8 mouse cellular contexts compared by ENCODE assay signal in the genomic region with DNA sequence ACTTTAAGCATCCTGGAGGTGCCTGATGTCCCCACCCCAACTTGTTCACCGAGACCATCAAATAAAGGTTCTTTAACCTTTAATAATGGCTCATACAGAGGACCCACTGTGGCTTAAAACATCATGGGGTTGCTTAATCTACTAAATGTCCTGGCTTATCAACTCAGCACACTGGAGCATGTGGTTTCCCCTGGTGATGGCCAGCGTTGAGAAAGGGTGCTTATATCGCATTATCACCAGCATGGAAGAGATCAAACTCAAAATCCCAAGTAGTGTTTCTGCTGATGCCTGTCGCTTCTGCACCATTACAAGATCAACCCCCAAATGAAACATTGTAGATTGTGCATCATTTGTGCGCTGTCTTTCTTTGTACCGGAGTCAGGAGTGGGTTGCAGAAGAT. TPM values are rescaled to one million over a fixed set of nuclear protein-coding genes. Genes with fewer than 3 reads are reported as not detected.
DNase-seq lines count a peak whose midpoint lies in the region; ATAC-seq and TF ChIP-seq lines count a peak whose summit lies in the region.

No protein-coding gene starts in this region.

- no peaks in the 10 kb centered on the region for H3K9me3 ChIP-seq in heart, embryonic 11.5 days (replicated peaks; ENCODE audit: control insufficient read depth, low read length)
- H3K9me3 ChIP-seq in G1E (replicated peaks), result no peaks in the 10 kb centered on the region
- H3K9me3 ChIP-seq in heart, postnatal 0 days (replicated peaks; ENCODE audit: control insufficient read depth, low read length), result no peaks in the 10 kb centered on the region

- peak overlapping the region; percentile 59 for H3K4me2 ChIP-seq in heart, embryonic 11.5 days
- H3K4me2 ChIP-seq in heart, postnatal 0 days (ENCODE audit: low read depth, low read length), result peak overlapping the region; percentile 53; the same call in 1 of the 2 replicates

- no peak for DNase-seq in heart, adult 18-20 months
- DNase-seq in G1E (ENCODE audit: low spot score), result peak; percentile 30
- DNase-seq in heart, postnatal 0 days (ENCODE audit: low spot score), result no peak
- no peak for DNase-seq in MN1 (ENCODE audit: low spot score)
- DNase-seq in thymus, postnatal 14 days, result no peak
- no peak for DNase-seq in spleen, postnatal 4 days (ENCODE audit: low spot score in 2 of 2)

- H3K36me3 ChIP-seq in heart, embryonic 11.5 days (ENCODE audit: control insufficient read depth, insufficient read depth, low read length), result no peaks in the 10 kb centered on the region
- H3K36me3 ChIP-seq in G1E (replicated peaks) (no peaks in the 10 kb centered on the region), macrophage (ENCODE audit: inconsistent target) (no peaks in the 10 kb centered on the region)
- no peaks in the 10 kb centered on the region for H3K36me3 ChIP-seq in heart, postnatal 0 days (replicated peaks; ENCODE audit: control insufficient read depth, insufficient read depth, low read length)

- 83% methylated on average over 6 of the region's 6 CpGs for WGBS in heart, embryonic 11.5 days (ENCODE audit: insufficient replicate concordance)
- 86% methylated on average over 6 of the region's 6 CpGs for WGBS in heart, postnatal 0 days
- WGBS in macrophage (ENCODE audit: missing documents), result 62% methylated on average over 6 of the region's 6 CpGs

- no peak for TF ChIP-seq EP300 in heart, postnatal 0 days (IDR thresholded peaks at IDR 0.05; ENCODE audit: low read depth)

- peaks cover 3% of the 10 kb centered on the region; the same call in 1 of the 2 replicates for H3K4me1 ChIP-seq in heart, embryonic 11.5 days (ENCODE audit: control insufficient read depth, insufficient read depth, low read length)
- peaks cover 20% of the 10 kb centered on the region for H3K4me1 ChIP-seq in G1E (ENCODE audit: insufficient read depth, low read depth, low read length)
- no peaks in the 10 kb centered on the region for H3K4me1 ChIP-seq in heart, postnatal 0 days (ENCODE audit: control insufficient read depth, insufficient read depth)

- peak overlapping the region; percentile 92 for H3K27ac ChIP-seq in heart, embryonic 11.5 days (ENCODE audit: low read depth, low read length)
- peak overlapping the region; percentile 94 for H3K27ac ChIP-seq in heart, postnatal 0 days (ENCODE audit: low read depth)
- peak overlapping the region; percentile 89 for H3K27ac ChIP-seq in macrophage

- no peaks in the 10 kb centered on the region for H3K27me3 ChIP-seq in heart, embryonic 11.5 days (ENCODE audit: control insufficient read depth, insufficient read depth, low read length)
- H3K27me3 ChIP-seq in G1E (ENCODE audit: insufficient read depth, low read length), result peaks cover 1% of the 10 kb centered on the region
- H3K27me3 ChIP-seq in heart, postnatal 0 days (ENCODE audit: control insufficient read depth, insufficient read depth, low read length), result no peaks in the 10 kb centered on the region

- no peak for ATAC-seq in heart, embryonic 11.5 days (replicated peaks; ENCODE audit: insufficient number of reproducible peaks, low FRiP score, low TSS enrichment)
- ATAC-seq in G1E (ENCODE audit: extremely low read depth, insufficient number of reproducible peaks, low FRiP score, poor library complexity, severe bottlenecking), result peak; percentile 35
- no peak for ATAC-seq in heart, postnatal 0 days (ENCODE audit: insufficient read depth, low read depth)

- no peaks in the 10 kb centered on the region for H3K79me2 ChIP-seq in macrophage (ENCODE audit: inconsistent target)

- H3K9ac ChIP-seq in heart, embryonic 11.5 days (ENCODE audit: low read depth, low read length), result peak overlapping the region; percentile 91
- H3K9ac ChIP-seq in heart, postnatal 0 days (replicated peaks; ENCODE audit: low read depth, low read length), result no peak overlapping the region; the same call in 1 of the 2 replicates

- TF ChIP-seq CTCF in G1E (IDR thresholded peaks at IDR 0.05; ENCODE audit: low read depth, low read length), result no peak
- no peak for TF ChIP-seq CTCF in heart, postnatal 0 days (IDR thresholded peaks at IDR 0.05; ENCODE audit: low read depth)

- H3K4me3 ChIP-seq in heart, embryonic 11.5 days (ENCODE audit: low read depth, low read length), result peak overlapping the region; percentile 69
- H3K4me3 ChIP-seq in G1E (ENCODE audit: low read depth, low read length) (peak overlapping the region; percentile 77), macrophage (ENCODE audit: inconsistent target) (peak overlapping the region; percentile 55; the same call in 1 of the 2 replicates)
- 0 out of 2 replicates have a peak overlapping the region, but pooled peaks have one; percentile 64 for H3K4me3 ChIP-seq in heart, postnatal 0 days (ENCODE audit: low read depth, low read length)

RNA-seq across cellular contexts. Expression of gene Wnt7b, which starts 53.2 kb away (rescaled TPM):
- polyA plus RNA-seq in heart, embryonic 11.5 days (2014; fragmentation: Nextera tagmentation; extraction: Ambion mirVana), result 0.52 and 1.5 TPM in 2 replicates
- total RNA-seq in heart, adult 18-20 months (2021), result under 1 TPM; 0.10 to 0.28 TPM
- not detected in 2 replicates for total RNA-seq in G1E (2014; fragmentation: Nextera tagmentation)
- total RNA-seq in G1E (2017), result 0.11 TPM in 1 of 2 replicates, not detected in the other
- polyA plus RNA-seq in G1E (2012), result not detected in 2 replicates
- total RNA-seq in heart, postnatal 0 days (2014; rRNA removed; ENCODE audit: low replicate concordance), result 0.81 and 2.6 TPM in 2 replicates
- 0.10 and 0.37 TPM in 2 replicates for polyA plus RNA-seq in heart, postnatal 0 days (2015; fragmentation: Nextera tagmentation; extraction: Ambion mirVana)
- not detected for total RNA-seq in macrophage (2018; cell fraction: chromatin; rRNA removed)
- not detected for total RNA-seq in macrophage (2018; cell fraction: cytosol; rRNA removed)
- total RNA-seq in macrophage (2018; cell fraction: nucleus; rRNA removed), result not detected
- polyA plus RNA-seq in macrophage (2018), result not detected in 3 replicates
